Mouse (Mus musculus) megakaryocyte, adult 5-6 weeks (primary cell): ENCODE data around the gene Nrp2. TPM values are rescaled to one million over a fixed set of nuclear protein-coding genes. Genes with fewer than 3 reads are reported as not detected.

Experiments
- ATAC-seq: 2 replicates; pipeline ENCODE4 v1.8.0; 2016; ENCODE audit warnings: mild to moderate bottlenecking, inconsistent platforms; ENCODE audit not compliant: poor library complexity, severe bottlenecking
- total RNA-seq, 2 experiments: library from RNA; stranded (forward) in 1 of 2; stranded (reverse) in 1 of 2; fragments of 153-499, 151-499 nt in 1 of 2; fragments of 221-1000, 200-1000 nt in 1 of 2; gene quantifications; 2 replicates each; pipeline versions ENCODE4 v1.2.3 to v1.2.4; 2015 to 2017

The Nrp2 gene
- total RNA-seq, 2 experiments from 2014 or later = 3.9 to 6.5 TPM

- ATAC-seq = no peak
Measured at GRCm38 (mm10) chr1:62806014-62806413, 102.9 kb downstream of the Nrp2 start.

DNA sequence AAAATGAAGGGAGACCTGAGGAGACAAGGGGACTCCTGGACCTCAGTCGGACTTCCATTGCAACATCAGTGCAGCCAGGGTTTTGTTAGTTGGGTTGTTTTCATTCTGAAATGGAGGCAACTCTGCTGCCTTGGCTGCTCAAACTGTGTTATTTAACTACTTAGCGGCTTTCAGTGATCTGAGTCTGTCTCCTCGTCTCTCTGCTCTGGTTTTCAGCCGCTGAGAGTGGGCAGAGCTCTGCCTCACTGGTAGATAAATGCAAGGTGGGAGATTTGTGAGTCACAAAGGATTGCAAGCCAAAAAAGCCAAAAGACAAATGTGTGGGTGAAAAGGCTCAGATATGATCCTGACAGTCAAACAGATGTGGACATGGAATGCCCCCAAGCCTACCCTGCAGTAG lies 105.3 kb downstream of the Nrp2 start:
- no peak for ATAC-seq

DNA sequence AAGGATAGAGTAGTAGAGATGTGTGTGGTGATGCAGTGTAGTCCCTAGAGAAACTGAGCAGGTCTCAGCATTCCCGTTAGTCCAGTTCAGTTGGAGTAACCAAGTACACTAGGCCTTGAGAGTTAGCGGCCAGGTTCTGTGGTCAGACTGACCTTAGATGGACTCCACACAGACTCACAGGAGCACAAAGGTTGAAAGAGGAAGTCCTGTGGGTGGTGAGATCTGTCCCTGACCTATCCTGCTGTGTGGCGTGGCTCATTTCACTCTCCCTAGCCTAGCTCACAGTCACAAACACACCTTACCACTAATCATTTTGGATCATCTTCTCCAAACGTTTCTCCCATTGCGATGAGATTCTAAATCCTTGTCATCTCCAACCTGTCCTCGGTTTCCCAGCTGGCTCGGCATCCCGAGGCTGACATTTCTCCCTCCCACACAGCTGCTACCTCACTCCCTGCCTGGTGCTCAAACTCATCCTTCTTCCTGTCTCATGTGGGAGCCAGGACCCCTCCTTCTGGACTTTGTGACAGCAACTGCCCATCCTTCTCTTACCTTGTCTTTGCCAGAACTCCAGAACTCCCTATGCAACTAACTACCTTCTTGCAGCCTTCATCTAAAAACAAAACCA lies 106.6 kb downstream of the Nrp2 start:
- no peak for ATAC-seq

DNA sequence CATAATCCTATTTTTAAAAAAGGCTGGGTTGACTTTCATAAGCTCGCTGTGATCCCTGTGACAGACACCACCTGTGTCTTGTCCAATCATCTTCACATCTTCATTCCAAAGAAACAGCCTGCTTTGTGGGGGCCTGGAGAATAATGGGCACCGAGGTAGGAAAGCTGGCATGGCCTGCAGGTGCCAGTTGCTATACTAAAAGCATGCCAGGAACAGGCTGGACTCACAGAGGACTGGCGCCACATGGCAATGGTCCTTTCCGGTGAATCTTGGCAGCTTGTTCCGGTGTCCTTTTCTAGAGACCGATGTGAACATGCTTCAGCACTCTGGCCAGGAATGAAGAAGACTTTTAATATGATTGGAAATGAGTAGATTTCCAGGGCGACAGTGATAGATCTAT lies 108.1 kb downstream of the Nrp2 start:
- no peak for ATAC-seq

DNA sequence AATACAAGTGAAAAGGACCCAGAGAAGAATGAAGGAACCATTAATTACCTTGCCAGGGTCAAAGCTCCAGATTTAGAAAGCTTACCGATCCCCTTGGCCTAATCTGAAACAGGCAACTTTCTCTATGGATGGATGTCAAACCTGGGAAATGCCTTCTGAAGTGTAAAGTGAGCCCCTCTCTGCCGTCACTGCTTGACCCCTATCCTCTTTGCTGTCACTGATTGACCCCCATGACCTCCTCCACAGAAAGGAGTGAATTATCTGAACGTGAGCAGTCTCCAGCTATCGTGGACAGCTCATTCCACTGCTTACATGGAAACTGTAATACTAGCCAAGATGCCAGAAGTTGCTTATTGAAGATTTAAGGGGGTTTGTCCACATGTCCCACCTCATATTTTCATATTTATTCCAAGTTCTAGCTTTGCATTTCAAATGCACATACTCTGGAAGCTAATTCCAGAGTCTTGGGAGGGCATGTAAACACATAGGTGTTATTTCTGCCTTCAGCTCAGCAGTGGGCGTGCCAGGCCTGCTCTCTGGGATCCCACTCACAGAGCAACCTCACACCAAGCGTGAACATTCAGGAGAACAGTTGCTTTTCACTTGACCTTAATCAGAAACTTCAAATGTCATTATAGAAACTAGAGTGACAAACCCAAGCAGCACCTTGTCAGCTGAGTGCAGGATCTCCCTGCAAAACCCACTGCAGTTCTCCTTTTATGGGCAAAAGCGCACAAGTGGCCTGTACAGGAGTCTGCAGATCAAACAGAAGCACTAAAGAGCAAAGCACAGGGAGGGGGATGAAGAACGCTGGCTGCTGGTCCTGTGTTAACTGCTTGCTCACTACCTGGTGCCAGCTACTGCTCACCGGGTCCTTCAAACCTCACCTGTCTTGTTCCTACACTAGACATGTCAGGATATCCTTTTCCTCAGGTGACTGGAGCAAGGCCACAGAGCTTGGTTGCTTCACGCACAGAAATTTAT lies 109.9 kb downstream of the Nrp2 start:
- ATAC-seq = no peak; the same call in 1 of the 2 replicates

DNA sequence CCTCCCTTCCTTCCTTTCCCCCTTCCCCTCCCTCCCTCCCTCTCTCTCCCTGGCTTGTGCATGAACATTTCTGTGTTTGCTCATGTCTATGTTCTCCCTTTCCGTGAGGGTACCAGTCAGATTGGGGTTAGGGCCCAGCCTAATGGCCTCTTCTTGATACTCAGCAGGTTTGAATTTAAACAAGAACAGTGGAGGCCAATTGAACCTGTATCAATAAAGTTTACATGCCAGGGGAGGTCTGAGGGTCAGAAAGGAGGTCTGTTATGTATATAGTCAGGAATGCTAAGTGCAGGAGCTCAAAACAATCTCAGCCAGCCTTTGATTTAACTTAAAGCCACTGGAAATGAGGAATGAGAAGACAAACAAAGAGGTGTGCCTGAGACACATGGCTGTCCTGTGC lies 110.9 kb downstream of the Nrp2 start:
- no peak for ATAC-seq

GRCm38 (mm10) chr1:62817566-62817965 lies 114.5 kb downstream of the Nrp2 start:
- no peak for ATAC-seq

GRCm38 (mm10) chr1:62820170-62820569 lies 117.1 kb downstream of the Nrp2 start:
- peak; percentile 54; the same call in 1 of the 2 replicates for ATAC-seq

DNA sequence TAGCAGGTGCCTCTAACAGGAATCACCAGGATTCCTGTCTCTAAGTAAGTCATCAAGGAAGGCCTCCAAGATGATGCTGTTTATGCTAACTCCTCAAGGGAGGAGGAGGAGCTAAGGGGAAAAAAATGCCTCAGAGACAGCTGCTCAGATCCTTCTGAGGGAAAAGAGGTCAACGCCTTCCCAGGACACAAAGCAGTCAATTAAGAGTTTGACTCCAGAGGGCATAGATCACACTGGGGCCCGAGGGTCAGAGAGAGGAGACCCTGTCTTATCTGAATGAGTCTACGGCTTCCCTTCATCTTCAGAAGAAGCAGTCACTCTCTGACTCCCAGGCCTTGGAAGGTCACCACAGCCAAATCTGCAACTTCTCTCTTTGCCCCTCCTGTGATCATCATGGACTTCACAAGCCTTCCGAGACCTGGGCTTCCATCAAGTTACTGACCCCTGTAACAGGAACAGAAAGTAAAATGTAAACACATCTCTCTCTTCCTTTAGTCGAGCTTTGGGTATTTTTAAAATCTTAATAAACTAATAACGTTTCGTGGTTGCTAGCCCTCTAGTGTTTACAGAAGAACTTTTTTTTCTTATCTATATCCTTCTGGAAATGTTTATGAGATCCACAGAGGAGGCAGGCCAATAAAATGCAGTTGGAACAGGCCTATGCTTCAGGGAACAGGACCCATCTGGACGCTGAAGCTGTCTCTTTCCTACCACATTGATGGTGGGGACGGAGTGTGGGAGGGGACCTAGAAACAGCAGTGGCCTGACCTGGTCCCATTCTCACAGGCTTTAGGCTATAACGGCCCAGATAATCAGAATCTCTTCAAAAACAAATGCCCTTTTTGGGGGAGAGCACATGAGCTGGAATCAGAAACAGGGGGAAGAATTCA lies 118.7 kb downstream of the Nrp2 start:
- ATAC-seq = 0 out of 2 replicates have a peak, but pooled peaks have one; percentile 21

- ATAC-seq = no peak
Measured at GRCm38 (mm10) chr1:62823549-62824195, 120.6 kb downstream of the Nrp2 start.

DNA sequence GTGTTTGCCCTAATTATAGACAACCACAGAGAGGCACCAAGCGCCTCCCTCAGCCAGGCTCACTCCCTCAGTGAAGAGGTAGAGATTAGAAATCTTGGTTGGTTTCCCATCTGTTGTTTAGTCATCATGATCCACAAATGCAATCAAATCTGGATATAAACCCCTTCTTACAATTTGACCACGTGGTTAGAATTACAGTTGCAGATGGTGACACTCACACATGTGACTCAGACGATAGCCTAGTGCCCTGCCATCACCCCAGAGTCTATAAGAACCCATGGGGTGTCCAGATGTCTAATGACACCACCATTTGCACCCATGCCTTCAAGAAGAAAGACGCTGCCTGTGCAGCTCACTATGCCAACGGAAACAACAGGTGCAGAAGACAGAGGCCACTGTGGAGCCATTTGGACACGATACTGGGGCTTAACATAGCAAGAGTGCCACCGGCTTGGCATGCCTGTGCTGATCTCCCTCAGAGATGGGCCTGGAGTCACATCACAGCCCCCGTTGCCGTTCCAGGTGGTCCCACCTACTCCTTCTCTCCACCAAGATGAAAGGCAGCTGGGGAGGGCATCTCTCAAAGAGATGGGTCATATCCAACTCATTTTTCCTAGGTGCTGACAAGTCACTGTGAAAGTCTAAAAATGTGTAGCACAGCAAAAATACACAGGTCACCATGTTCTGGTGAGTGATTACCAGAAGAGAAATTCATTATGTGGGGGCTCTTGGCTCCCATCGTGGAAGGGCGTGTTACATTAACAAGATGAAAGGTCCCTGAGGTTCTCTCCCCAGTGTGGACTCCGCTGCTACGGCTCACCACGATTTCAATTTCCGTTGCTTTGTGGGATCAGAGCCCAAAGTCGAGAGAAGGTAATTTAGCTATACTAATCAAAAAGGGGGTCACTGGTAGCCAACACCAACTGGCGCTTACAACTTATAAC lies 123.0 kb downstream of the Nrp2 start:
- no peak for ATAC-seq

DNA sequence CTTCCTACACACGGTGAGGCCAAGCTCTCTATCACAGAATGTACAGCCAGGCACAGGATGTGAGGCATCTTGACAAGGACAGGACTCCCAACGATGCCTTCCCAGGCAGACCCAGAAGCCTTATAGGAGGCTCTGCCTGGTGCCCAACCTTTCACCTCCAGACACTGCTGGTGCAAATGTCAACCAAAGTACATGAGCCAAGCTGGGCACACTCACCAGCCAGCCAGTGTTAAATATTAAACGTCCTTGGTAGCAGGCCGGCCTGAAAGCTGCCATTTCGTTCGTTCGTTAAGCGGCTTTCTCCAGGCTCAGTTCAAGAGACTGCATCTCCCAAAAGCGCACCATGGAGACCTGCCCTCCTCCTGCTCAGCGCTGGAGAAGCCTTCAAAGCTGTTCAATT lies 124.2 kb downstream of the Nrp2 start:
- no peak for ATAC-seq

- no peak for ATAC-seq
Measured at GRCm38 (mm10) chr1:62828156-62828555, 125.1 kb downstream of the Nrp2 start.

DNA sequence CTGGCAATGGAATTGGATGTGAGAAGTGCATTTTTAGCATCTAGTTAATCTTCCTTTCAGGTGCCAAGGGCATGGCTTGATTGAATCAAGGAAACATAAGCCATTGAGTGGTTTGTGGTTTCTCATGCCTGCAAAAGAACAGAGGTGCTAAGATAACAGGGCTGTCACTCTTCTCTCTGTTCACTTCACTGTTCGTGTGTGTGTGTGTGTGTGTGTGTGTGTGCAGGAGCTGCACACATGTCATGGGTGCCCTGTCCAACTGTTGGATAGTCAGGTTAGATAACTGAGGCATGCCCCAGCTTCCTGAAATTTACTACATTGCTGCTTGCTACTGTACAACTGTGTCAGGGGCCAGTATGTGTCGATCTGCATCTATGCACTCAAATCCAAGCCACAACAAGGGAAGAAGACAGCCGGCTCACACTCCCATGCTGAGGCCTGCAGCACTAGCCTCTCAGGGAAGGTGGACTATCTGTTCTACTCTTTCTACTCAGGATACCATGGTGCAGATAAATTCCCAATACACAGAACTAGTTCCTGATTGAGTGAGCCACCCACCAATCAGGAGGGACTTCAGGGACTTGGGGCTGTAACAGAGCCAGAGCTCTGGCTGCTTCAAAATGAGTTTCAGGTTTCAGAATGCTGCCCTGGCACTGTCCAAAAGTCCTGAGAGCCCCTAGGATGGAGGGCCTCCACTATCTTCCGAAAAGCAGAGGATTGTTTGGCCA lies 126.8 kb downstream of the Nrp2 start:
- ATAC-seq = peak; percentile 49; the same call in 1 of the 2 replicates

DNA sequence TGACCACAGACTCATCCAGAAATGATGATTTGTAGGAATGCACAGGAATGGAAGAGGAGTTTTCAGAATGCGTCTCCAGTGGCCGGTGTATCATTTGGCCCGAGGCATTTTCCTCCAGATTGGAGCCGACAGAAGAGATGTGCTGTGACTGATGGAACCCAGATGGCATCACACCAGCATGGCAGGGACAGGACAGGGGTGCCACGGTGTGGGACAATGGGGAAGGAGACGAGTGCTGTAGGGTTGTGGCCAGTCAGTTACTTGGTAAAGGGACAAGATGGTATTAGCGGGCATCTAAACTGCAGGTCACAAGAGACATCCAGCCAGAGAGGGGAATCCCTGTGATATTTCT lies 127.3 kb downstream of the Nrp2 start:
- ATAC-seq = no peak

GRCm38 (mm10) chr1:62831725-62832455 lies 128.8 kb downstream of the Nrp2 start:
- no peak for ATAC-seq

DNA sequence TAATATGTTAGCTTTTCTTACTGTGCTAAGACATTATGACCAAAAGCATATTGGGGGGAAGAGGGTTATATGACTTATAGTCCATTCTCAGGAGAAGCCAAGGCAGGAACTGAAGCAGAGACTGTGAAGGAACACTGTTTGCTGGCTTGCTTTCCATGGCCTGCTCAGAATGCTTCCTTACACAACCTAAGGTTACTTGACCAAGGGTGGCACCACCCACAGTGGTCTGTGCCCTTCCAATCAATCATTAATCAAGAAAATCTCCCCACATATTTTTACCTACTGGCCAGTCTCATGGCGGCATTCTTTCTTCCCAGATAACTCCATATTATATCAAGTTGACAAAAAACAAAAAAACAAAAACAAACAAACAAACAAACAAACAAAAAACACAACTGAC lies 130.3 kb downstream of the Nrp2 start:
- no peak for ATAC-seq
